Mouse (Mus musculus): ENCODE data around the gene Tmem14a.

DNA sequence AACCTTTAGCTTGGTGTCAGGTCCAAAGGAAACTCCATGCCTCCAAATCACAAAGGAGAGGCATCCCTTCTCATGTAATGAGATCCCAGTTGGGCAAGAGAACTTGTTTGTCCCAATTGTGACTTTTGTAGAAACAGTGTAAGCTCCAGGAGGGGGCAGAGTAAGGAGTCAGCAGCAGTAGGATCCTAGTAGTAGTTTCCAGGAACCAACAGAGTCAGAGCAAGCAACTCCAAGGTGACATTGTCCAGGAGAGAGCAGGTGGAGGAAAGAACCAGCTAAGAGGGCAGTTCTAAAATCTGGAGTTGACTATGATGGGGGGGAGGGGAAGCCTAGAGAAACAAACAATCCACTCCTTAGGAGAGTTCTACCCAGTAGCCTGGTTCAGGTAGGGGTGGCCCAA, 29.5 kb downstream of the Tmem14a start:
- no peak for TF ChIP-seq CTCF (IDR thresholded peaks at IDR 0.05; ENCODE audit: borderline replicate concordance, extremely low read depth, insufficient read depth, insufficient read length)
- no peak for TF ChIP-seq POLR2A (IDR thresholded peaks at IDR 0.05; ENCODE audit: borderline replicate concordance, extremely low read depth, insufficient read depth, insufficient read length, poor library complexity, severe bottlenecking)

All from brain, embryonic 14.5 days (tissue).